Mouse (Mus musculus) R1 (cell line): Measurements from ENCODE around the gene Pde4d.

Experiments
- DNase-seq: peaks from one replicate; pipeline ENCODE4 v3.0.0-alpha.2; 2018; ENCODE audit warnings: low read depth, low spot score

Pde4d gene

DNA sequence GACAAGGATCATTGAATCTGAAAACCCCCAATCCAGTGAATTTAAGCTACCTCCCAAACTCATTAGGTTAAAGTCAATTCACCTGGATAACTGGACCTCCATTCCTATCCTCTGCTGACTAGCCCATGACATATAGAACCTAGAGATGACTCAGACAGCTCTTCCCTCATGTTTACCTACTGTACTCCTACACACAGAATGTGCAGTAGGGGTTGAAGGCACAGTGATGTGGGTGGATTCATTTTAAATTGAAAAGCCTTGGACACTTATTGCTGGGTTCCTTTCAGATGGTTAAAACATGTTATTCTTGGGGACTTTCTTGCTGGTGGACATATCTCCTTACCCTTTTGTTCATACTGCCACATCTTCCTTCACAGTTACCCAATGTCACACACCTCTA lies 1296.7 kb downstream of the Pde4d start:
- DNase-seq, result no peak

DNA sequence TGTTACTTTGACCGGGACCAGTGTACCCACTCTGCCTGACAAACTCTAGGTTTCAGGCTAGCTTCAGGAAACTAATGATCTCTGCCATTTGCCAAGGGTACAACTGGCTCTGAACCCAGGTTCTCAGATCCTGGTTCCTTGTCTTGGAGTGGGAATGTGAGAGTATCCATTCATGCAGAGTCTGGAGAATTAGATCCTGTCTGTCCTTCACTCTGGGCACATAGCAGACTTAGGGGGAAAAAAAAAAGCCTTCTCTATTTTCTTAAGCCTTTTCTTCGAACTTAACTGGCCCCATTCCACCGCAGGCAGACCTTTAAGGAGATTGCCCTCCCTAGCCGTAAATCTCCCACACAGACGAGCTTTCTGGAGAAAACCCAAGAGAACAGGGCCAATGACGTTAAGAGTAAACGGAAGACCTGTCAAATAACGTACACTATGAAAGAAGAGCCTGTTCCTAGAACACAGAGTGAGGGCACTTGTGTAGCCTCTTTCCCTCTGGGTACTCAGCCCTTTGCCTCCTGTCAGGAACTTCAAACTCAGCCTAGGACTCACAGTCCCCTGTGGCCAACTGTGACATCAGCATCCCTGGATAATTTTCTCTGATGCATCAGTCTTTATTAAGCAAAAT lies 1302.6 kb downstream of the Pde4d start:
- no peak for DNase-seq

DNA sequence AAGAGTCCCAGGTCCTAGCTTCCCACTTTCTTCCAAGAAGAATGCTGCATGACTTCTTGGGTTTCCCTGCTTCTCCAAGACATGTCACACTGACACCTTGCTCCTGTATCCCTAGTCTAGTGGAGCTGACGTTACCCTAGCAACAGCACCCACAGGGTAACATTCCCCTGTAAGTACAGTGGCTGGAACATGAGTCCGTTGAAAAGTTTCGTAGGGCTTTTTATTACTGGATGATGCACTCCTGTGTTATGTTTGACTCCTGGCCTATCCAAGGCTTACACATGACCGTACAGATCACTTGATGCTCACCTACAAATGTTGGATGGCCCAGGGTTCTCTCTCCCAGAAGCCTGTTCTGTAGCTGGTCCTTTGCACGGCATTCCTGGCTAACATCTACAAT lies 1307.1 kb downstream of the Pde4d start:
- DNase-seq, result no peak

DNA sequence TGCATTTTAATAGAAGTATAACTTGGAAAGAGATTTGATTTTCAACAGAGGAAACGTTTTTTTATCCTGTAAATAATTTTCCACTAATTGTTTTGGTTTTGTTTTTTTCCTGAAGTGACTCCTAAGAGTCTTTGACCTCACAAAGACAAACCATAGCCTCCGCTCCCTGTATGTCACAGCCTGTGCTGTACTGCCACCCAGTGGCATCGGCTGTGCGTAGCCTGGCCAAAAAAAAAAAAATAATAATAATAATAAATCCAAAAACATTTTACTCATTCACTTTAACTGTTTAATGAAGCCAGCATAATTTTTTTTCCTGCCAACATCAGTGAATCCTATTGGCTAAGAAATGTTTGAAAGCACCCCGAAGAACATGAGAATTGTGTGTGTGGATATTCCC lies 1309.5 kb downstream of the Pde4d start:
- peak; percentile 29 for DNase-seq

DNA sequence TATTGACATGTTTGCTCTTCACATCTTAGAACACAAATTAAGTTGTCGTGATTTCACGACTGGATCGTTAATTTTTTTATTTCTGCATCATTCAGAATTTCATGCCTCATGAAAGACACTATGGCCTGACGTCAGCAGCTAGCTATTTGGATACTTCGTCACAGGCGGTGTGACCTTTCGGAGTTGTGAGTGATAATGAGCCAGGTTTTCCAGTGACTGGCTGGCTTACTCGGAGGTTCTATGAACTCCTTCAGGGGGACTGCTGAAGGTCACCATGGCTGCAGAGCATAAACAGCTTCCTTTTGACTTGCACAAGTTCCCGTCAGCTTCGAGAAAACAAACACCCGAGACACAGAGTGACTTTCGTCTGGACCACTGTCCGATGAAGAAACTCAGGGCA lies 1311.3 kb downstream of the Pde4d start:
- DNase-seq, result peak; percentile 20

DNA sequence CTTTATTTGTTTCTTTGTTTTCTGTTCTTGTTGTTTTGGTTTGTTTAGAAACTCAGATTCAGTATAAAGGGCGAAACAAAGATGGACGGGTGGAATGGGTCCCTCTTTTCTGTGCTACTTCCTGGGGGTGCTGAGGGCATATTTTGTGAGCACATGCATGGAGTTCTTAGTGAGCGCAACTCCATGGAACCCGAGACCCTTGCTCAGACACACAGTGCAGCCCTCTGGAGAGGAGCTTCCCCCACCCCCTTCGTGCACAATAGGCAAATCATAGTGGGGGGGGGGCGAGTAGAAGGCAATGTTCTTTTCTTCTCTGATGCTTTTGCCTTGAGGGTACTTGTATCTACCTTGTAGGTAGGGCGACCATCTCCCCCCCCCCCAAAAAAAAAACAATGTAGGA lies 1325.0 kb downstream of the Pde4d start:
- no peak for DNase-seq

DNA sequence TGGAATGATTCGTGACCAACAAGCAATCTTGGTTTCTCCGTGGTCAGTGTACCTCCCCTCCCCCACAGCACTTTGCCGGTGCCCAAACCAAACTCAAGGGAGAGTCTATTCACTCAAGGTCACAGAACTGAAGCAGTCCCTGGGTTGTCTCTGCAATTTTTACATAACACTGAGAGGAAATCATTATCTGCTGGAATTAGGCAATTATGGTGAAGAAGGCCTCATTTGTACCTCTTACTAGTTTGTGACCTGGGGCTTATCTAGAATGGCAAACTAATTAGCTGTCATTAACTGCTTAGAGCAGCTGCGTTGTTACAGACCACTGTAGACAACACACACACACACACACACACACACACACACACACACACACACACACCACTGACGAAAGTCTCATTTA lies 1325.4 kb downstream of the Pde4d start:
- peak; percentile 84 for DNase-seq

DNA sequence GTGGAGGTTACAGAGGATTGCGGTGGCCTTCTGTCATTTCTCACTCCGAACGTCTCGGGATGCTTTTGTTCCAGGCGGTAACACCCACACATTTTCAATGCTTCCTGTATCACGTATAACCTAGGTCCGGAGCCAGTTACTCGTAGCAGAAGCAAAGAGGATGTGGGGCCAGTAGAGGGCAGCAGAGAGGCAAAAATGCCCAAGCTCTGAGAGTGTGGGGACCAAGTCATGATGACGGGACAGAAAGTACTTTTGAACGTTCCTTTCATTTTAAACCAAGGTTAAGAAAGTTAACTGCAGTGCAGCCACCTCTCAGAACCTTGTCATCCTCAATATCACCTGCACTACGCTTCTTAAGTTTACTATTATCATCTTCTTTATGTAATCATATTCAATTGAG lies 1326.4 kb downstream of the Pde4d start:
- DNase-seq, result peak; percentile 97

DNA sequence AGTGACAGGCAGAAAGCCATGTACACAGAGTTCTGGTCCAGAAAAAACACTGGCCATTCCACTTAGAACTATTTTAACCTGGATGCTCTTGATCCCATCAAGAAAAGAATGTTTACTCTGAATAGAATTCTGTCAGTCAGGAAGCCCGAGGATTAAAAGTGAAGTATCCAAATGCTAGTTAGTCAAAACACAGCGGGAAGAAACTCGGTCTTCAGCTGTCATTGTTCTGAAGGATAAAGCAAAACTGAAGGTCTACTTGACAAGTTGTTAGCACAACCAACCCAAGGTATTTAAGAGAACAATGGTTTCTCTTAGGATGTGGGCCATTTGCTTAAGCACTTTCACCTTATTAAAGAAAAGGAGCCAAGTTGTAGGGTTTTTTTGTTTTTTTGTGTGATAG lies 1327.2 kb downstream of the Pde4d start:
- peak; percentile 95 for DNase-seq

DNA sequence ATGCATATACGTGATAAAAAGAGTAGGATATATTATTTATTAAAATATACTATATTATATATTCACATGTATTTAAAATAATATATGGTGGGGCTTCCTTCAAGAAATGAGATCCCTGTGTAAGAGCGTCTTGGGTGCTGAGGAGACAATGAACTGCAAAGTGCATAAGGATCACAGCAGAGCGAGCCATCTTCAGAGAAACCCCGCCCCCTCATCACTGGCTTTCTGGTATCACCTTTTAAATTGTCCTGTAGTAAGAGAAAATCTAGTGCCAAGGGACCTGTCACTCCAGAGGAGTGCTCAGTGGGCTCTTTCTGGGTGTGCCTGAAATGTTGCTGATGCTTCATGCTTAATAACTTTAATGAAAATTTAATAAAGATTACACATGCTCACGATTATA lies 1327.7 kb downstream of the Pde4d start:
- DNase-seq, result peak; percentile 58

DNA sequence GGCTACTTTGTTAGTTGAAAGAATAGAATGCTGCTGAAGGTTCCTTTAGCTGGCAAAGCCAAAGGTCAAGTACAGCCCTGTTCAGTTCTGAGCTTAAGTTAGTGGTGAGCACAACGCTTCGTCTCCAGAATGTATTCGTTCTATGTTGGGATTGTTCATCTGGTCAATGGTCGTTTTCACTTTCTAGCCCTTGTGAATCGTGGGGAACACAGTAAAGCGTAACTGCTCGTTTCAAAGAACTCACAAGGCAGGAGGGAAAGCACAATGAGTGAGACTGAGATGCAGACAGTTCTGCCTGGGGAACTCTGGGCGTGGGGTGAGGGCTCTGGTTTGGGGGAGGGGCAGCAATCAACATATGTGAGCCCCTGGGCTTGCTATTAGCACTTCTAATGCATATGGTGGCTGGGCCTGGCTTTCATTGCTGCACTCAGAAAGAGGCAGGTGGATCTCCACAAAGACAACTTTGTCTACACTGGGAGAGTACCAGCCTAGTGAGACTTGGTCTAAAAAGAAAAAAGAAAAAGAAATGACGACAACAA lies 1328.6 kb downstream of the Pde4d start:
- DNase-seq, result peak; percentile 91

DNA sequence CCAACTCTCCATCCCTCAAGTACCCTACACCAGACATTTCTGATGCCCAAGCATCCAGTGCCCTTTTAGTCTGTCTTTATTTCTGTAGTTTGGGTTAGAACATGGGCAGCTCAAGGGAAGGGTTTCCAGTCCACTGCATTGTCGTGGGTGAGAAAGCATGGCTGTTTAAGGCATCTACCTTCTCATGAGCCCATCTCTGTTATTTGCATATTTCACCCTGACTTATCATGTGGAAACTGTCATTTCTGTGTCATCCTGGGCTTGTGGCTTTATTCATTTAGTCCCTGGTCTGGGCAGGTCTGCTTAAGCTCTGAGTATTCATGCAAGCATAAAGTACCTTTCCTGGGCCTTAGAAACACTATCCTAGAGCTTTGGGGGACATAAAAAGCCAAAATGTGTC lies 1331.7 kb downstream of the Pde4d start:
- DNase-seq, result no peak

DNA sequence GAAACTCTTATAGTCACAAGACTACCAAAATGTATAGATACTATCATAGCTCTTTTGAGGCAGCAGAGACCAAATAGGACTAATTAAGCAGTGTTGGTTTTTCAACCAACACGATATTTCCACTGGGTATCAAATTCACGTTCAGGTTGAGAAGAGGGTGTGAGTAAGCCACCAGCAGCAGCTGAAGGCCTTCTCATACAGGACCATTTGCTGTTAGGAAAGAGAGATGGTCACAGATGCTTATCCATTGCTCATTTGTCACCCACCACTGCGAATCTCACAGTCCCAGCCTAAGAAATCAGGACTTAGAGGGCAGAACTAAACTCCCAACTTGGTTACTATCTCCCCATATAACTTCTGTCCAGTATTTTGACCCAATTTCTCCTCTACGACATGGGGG lies 1338.9 kb downstream of the Pde4d start:
- no peak for DNase-seq

DNA sequence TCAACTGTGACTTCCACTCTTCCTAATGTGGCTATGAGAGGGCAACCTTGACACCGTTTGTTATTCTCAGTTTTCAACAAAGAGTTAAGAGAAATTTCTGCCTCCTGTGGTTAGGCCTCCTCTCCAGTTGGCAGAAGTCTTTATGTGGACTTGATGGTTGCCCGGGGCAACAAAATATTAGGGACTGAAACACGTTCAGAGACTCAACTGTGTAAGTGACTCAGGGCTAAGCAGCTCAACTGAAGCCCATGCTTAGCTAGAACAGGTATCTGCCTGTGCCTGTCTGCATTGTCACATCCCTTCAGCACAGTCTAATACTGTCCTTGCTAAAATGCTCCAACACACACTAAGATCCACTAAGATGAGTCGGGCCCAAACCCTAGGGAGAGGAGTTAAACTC lies 1339.4 kb downstream of the Pde4d start:
- DNase-seq, result peak; percentile 53

DNA sequence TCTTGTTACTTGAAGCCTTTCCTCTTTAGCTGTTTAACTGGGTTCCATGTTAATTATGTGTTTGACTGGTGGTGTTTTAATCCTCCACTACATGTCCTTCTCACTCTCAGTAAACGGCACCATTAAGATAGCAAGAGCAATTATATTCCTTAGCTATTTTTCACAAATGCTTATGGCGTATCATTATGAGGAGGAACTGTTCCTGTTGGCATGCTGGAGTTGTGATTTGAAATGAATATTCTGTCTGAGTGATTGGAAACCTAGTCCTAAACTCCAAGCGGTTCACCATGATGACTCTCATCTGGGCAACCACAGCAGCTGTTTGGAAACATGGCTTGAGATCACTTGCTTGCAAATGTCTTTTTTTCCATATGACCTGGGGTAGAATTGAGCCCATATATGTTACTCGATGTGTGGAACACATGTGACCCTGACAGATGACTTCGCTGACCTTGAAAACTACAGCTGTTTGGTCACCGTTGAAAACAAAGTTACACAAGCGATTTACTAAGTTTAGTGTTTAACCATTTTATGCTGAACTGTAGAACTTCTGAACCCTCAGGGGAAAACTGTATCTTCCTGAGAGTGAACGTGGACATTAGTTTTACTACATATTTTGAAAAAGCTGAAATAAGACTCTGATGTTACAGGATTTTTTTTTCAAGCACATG lies 1340.4 kb downstream of the Pde4d start:
- DNase-seq, result no peak

DNA sequence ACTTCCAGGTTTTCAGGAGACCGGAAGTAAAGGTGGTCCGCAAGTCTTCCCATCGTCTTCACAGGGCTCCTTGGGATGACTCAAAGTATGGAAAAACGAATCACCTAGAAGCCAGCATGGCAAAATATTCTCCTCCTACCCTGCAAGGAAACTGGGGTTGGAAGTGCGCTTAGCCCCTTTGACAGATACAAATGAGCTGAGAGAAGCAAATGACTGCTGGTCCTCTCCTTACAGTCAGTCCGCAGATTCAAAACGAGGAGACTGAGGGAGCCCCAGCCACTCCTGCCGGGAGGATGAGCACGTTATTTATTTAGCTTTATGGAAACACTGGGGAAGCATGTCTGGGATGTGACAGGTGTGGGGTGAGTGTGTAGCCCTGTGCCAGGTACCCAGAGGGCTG lies 1344.2 kb downstream of the Pde4d start:
- DNase-seq, result no peak

DNA sequence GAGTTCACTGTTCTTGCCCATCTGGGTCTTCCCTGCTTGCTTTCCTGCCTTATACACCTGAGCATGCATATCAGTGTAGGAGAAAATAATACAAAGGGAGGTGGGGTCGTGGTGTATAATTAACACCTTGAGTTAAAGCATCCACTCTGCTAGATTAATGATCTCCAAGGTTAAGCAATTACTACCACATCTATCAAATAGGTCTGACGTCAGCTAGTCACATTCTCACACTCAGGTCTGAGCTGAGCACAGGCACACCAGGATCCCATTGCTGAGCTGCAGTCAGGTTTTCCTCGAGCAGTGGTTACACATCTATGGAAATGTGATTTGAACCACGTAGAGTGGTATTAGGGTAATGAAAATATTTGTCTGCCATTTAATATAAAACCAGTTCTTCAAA lies 1348.9 kb downstream of the Pde4d start:
- no peak for DNase-seq

DNA sequence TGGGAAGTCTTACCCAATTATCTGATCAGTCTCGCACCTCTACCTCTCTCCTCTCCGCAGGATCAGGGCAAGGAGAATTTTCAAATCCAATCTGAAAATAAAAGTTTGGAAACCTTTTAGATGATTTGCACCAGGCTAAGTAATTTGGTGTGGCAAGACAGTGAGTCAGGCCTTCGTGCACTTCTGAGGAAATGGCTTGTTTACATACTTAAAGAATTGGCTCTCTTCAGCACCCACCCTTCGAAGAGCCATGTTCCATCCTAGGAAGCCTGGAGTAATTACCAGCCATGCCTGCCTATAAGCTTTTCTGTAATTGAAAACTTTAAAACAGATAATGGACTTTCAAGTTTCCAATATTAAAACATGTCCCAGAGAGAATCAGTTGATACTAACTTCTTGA lies 1352.5 kb downstream of the Pde4d start:
- no peak for DNase-seq

DNA sequence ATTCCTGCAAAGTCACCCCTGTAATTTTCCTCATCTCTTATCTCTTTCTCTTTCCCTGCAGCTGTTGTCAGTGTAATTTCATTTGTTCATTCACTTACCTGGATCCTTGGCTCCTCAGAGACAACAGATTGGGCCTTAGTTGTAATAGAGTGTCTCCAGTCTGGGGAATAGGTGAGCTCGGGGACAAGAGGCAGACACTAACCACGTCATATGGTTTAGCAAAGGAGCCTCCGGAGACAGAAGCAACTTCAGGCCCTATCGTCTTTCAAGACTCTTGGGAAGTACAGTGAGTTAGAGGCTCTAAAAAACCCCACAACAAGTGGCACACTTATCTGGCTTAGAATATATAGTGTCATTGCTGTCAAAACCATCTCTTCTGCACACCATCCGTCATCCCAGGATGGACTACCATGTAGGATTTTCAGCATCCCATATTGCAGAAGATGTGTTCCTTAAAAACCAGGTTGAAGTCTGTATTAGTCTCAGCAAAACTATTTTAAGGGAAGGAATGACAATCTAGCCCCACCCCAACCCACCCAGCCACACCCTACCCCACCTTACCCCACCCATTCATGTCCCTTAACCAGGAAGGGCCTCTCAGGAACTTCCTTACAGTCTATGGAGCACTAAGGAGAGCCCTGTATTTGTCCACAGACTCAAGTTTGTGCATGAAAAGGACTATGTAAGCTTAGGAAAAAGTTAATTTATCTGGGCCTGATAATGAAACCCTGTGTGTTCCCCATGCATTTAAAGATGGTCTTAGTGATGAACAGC lies 1356.6 kb downstream of the Pde4d start:
- peak; percentile 25 for DNase-seq

DNA sequence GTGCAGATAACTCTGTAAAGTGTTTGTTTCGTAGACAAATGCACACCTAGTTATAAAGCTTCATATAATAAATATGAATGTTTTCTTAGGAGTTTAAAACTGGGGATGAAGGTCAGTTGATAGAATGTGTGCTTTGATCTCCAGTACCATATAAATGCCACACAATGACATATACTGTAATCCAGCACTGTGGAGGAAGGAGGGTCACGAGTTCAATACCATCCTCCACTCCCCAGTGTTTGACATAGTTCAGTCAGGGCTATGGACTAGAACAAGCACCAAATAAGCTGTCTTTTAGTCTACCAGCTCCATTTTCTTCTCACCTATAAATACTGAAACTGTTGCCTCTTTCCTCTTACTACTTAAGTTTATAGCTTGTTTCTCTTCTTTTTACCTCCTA lies 1357.3 kb downstream of the Pde4d start:
- no peak for DNase-seq

DNA sequence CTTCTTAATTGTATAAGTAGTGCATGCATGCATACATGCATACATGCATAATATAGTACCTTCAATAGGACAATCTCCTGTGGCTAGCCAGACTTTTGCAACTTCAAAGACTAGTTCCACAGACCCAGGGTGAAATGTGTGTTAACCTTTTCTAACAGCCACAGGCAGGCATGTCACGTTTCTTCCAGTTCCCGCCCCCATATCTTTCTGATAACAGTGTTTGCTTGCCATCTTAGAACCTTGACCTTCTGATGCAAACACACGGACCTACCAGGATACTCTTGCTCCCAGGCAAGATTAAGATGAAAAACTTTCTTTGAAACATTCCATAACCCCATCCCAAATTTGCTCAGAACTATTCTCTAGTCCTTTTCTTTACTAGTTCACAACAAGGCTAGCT lies 1357.7 kb downstream of the Pde4d start:
- DNase-seq, result no peak

DNA sequence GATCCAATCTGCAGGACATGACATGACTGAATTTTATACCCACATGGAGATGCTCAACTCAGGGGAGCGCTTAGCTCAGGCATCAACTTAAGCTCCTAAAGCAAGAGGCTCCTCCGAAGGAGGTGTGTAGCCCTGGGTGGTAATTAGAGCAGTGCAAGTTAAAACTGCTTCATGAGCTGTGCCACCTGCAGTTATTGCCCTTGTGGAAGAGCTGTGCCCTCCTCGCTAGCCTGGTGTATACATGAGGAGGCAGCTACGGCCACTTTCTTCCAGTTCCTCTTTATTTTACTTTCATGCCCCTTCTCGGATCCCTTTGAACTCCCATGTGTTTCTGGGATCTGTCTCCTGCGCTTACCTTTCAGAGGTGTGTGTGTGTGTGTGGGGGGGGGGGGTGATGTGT lies 1358.3 kb downstream of the Pde4d start:
- no peak for DNase-seq

DNA sequence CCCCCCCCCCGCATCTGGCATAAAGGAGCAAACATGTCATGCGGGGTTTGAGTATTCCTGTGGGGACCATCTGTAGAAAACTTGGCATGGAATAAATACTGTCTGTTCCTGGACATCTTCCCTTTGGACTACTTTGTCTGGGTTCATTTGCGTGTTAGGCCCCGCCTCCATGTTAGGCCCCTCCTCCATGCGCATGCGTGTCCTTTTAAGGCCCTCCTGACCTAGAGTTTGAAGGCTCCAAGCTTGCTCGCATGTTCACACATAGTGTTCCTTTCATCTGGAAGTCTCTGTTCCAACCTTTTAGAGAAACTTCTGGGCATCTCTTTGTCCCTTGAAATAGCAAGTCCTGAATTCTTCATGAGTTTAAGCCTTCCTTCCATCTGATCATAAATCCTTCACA lies 1359.2 kb downstream of the Pde4d start:
- DNase-seq, result peak; percentile 54
